Mouse (Mus musculus) megakaryocyte progenitor cell, adult 5-6 weeks (primary cell): ENCODE measurements around the gene Crybg3. TPM values are rescaled to one million over a fixed set of nuclear protein-coding genes. Genes with fewer than 3 reads are reported as not detected.

ENCODE experiments used
- ATAC-seq: replicated peaks from 2 replicates; pipeline ENCODE4 v1.8.0; 2016; ENCODE audit warnings: mild to moderate bottlenecking, moderate TSS enrichment, inconsistent platforms; ENCODE audit not compliant: poor library complexity
- total RNA-seq, 2 experiments: library from RNA; stranded (forward) in 1 of 2; stranded (reverse) in 1 of 2; fragments of 157-497, 149-512 nt in 1 of 2; fragments of 200-1000 nt in 1 of 2; gene quantifications; 2 replicates each; pipeline versions ENCODE4 v1.2.3 to v1.2.4; 2015 to 2017

The Crybg3 gene
- total RNA-seq (2015) (13.3 and 14.6 TPM in 2 replicates), total RNA-seq (2017) (17.9 and 26.8 TPM in 2 replicates)

- ATAC-seq = peak; percentile 77
Observed at GRCm38 (mm10) chr16:59600311-59601251, at the start of gene Crybg3. Gene Crybg3, minus strand, starts transcription at chr16:59600979.

- no peak for ATAC-seq
Observed at GRCm38 (mm10) chr16:59643766-59644165, 43.0 kb upstream of the Crybg3 start.

- no peak for ATAC-seq
Observed at GRCm38 (mm10) chr16:59639985-59640384, 39.2 kb upstream of the Crybg3 start.

- ATAC-seq = peak; percentile 95
Observed at GRCm38 (mm10) chr16:59639102-59639691, 38.4 kb upstream of the Crybg3 start, which contains the start of gene Arl6. Gene Arl6, minus strand, starts transcription at chr16:59639391.

GRCm38 (mm10) chr16:59634598-59634997 lies 33.8 kb upstream of the Crybg3 start:
- no peak for ATAC-seq

- ATAC-seq = 0 out of 2 replicates have a peak, but pooled peaks have one; percentile 36
Observed at GRCm38 (mm10) chr16:59621554-59621953, 20.8 kb upstream of the Crybg3 start.

GRCm38 (mm10) chr16:59617167-59617566 lies 16.4 kb upstream of the Crybg3 start:
- ATAC-seq = peak; percentile 100

GRCm38 (mm10) chr16:59615675-59616074 lies 14.9 kb upstream of the Crybg3 start:
- ATAC-seq = no peak

- ATAC-seq = peak; percentile 20; the same call in 1 of the 2 replicates
Observed at GRCm38 (mm10) chr16:59610750-59611149, 10.0 kb upstream of the Crybg3 start.

- peak; percentile 85 for ATAC-seq
Observed at GRCm38 (mm10) chr16:59604078-59604781, 3.5 kb upstream of the Crybg3 start.

- ATAC-seq = no peak
Observed at GRCm38 (mm10) chr16:59599411-59600265, 1.1 kb downstream of the Crybg3 start.

- no peak for ATAC-seq
Observed at GRCm38 (mm10) chr16:59598997-59599396, 1.8 kb downstream of the Crybg3 start.

- ATAC-seq = no peak
Observed at GRCm38 (mm10) chr16:59597256-59597655, 3.5 kb downstream of the Crybg3 start.

- no peak for ATAC-seq
Observed at GRCm38 (mm10) chr16:59594714-59595113, 6.1 kb downstream of the Crybg3 start.

GRCm38 (mm10) chr16:59590790-59591189 lies 10.0 kb downstream of the Crybg3 start:
- ATAC-seq = no peak

GRCm38 (mm10) chr16:59588351-59589025 lies 12.3 kb downstream of the Crybg3 start:
- no peak for ATAC-seq

GRCm38 (mm10) chr16:59587816-59588215 lies 13.0 kb downstream of the Crybg3 start:
- no peak for ATAC-seq

- no peak for ATAC-seq
Observed at GRCm38 (mm10) chr16:59586911-59587310, 13.9 kb downstream of the Crybg3 start.

- ATAC-seq = no peak
Observed at GRCm38 (mm10) chr16:59586276-59586675, 14.5 kb downstream of the Crybg3 start.
